Mouse (Mus musculus) layer of hippocampus, postnatal 10 days (tissue): ENCODE results near the gene Ins2. TPM values are rescaled to one million over a fixed set of nuclear protein-coding genes. Genes with fewer than 3 reads are reported as not detected.

Experiments used
- DNase-seq, 2 experiments: peaks; one replicate each; pipeline ENCODE4 v3.0.0; 2021; ENCODE audit warnings: low spot score in 2 of 2
- long read RNA-seq: library from polyadenylated mRNA; stranded (forward); transcript quantifications from one replicate; pipeline ENCODE4 v2.0.0, GENCODE M21; 2023
- total RNA-seq, 2 experiments: library from RNA; stranded (reverse); gene quantifications; 2 replicates each; pipeline ENCODE4 v1.2.3; 2021

Ins2 gene
- not detected for total RNA-seq
- long read RNA-seq, partial matches to known transcripts = 0 of 2 reads
- long read RNA-seq, other reads (novel, unspliced or antisense) = 2 of 2 reads

- DNase-seq = no peak
Observed at GRCm38 (mm10) chr7:142743281-142743680, at the start of gene Ins2. Gene Ins2, minus strand, starts transcription at chr7:142743381.

DNA sequence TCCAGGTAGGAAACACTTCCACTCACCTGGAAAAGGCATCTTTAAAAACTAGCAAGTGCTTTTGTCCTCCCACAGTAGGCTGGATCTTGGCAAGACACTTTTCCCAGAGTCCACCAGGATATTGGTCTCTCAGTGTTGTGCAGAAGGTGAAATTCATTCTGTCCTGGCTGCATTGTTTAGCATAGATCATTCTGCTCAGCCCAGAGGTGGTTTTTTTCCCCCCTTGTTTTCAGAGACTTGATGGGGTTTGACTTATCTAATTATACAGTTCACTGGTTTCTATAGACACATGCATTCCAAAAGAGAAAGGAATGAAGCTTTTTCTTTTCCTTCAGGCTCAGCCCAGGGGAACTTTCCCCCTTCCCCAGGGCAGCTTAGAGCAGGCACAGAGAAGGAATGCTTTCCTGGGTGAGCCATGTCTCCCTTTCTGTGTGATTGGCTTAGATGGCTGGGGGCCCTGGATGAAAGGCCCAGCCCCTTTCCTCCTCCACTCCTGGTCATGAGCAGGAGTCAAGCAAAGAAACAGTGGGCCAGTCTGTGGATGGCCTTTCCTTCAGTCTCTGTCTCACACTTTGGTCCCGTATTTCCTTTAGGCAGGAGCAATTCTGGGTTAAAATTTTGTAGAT lies 49.6 kb upstream of the Ins2 start:
- DNase-seq = no peak

- DNase-seq = no peak
Observed at GRCm38 (mm10) chr7:142789667-142790066, 46.5 kb upstream of the Ins2 start.

DNA sequence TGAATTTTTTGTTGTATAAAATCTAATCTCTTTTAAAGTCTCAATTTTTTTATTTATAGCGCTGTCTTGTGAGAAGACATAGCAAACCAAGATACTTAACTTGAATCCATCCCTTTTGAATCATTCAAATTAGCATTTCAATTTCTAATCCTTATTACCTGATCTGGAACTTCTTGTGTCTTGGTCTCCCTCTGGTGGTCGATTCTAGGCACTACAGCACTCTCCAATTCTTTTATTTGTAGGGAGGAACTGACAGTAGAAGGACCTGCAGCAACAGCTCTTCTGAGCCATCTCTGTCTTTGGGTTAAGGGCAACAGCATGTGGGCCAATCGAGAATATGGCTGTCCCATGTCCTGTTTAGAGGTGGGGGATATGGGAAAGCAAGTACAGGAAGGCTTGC lies 5.4 kb downstream of the Ins2 start:
- DNase-seq = peak; percentile 28 to 39

GRCm38 (mm10) chr7:142736943-142737490 lies 6.2 kb downstream of the Ins2 start:
- DNase-seq = peak; percentile 38 to 40

GRCm38 (mm10) chr7:142725973-142726372 lies 17.2 kb downstream of the Ins2 start:
- peak; percentile 3 to 14 for DNase-seq

DNA sequence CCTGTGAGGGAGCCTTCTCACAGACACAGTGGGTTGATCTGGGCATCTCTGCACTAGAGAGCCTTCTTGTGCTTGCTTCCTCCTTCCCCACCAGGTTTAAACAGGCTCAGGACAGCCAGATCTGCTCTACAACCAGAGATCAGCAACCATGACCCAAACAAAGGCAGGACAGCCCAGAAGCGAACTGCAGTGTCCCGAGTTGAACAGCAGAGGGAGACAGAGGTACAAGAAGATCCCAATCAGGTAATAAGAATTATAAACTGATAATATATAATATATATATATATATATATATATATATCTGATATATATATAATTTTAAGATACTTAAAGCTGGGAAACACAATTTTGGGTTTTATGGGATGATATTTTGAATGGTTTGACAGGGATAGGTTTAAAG lies 22.5 kb downstream of the Ins2 start:
- peak; percentile 16 to 23 for DNase-seq

GRCm38 (mm10) chr7:142714783-142715498 lies 28.2 kb downstream of the Ins2 start:
- DNase-seq = peak; percentile 63 to 68

GRCm38 (mm10) chr7:142706873-142707272 lies 36.3 kb downstream of the Ins2 start:
- DNase-seq = no peak

DNA sequence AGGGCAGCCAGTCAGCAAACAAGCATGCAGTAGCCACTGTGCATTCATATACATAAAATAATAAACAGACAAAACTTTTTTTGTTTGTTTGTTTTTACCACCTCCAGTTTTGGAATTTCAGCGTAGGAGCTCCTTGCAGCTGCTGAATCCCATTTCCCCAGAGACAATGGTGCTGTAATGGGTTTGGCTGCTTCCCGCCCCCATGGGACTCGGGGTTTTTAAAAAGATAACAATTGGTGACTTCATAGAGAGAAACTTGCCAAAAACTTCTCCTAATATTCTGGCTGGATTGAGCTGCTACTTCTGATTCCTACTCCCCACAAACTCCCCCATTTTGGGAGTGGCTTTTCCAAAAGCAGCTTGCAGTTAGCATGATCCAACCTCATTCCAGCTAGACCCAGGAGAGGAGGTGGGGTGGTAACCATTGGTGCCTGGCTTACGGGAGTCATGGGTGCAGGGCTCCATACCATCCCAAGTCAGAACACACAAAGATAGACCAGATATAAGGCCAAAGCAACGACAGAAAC lies 43.8 kb downstream of the Ins2 start:
- DNase-seq = no peak

GRCm38 (mm10) chr7:142678611-142679010 lies 64.6 kb downstream of the Ins2 start:
- no peak for DNase-seq

DNA sequence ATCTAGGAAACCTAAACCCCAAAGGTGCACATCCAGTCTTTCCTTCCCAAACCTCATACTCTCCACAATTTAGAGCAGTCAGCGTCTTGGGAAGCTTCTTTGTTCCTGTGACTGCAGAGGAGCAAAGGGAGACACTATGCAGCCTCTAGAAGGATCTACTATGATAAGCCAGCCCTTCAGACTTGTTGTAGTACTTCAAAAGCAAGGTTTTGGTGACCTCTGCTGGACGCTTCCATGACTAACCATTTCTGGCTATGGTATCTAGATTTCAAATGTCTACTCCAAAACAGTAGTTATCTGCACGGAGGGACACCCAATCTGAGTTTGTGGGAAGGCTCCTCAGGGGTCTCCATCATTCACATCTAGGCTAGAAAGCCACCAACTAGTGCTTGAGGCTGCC lies 67.5 kb downstream of the Ins2 start:
- DNase-seq = peak; percentile 77 to 79

GRCm38 (mm10) chr7:142675141-142675540 lies 68.0 kb downstream of the Ins2 start:
- no peak for DNase-seq

DNA sequence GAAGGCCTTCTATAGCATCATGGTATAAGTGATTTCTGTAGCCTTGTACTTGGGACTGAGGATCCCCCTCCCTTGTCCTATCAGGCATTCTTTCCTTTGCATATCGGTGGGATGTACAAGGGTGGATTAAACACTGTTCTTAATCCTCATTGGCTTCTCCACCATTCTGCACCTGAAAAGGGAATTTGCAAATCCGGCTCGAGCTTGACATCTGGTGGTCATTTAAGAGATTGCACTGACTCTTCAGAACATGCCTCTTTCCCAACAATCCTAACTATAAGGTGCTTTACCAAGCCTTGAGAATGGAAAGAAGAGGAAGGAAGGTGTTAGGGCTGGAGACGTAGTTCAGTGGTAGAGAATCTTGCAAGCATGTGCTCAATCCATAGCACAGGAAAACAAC lies 71.1 kb downstream of the Ins2 start:
- DNase-seq = peak; percentile 75 to 80

- DNase-seq = no peak
Observed at GRCm38 (mm10) chr7:142671067-142671466, 72.1 kb downstream of the Ins2 start.

DNA sequence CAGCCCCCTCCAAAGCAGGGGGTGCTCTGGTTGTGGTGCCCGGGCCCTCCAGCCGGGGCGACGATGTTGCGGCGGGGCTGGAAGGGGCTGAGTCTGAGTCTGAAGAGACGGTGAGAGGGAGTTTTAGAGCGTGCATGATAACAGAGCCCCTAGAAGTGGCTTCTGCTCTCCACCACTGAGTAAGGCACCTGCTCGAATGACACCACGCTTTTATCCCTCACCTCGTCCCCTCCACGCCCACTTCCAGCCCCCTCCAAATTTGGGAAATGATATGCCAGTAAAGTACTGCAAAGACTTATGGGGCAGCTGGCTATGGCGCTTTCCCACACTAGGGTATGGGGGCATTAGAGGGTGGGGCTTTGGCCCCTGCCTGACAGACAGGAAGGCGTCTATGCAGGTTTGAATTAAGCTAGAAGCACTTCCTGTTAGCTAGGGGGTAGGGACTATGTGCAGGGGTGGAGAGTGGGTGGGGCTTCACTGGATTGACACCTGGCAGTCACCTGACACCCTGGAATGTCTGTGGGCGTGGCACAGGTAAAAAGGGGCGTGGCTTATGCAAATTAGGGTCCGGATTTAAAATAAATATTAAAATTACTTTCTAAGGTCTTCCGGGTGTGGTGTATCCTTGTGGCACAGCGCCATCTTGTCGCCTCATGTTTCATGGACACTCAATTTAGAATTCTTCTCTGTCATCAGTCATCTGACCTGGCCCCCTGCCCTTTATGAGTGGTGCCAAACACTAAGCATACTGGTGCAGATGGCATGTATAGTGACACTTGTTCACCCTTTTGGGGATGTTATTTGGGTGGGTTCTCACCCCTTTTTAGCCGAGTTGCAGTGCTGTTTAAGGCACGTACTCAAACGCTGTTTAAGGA lies 73.2 kb downstream of the Ins2 start, which contains the start of gene Gm49394:
Gene Gm49394 (minus strand): TSS at position 192 of the 875 bp plus-strand sequence.
- DNase-seq = no peak

- no peak for DNase-seq
Observed at GRCm38 (mm10) chr7:142668328-142668727, 74.9 kb downstream of the Ins2 start.

- no peak for DNase-seq
Observed at GRCm38 (mm10) chr7:142667521-142667920, 75.7 kb downstream of the Ins2 start.

GRCm38 (mm10) chr7:142666659-142667058 lies 76.5 kb downstream of the Ins2 start, which contains the start of gene Igf2:
Gene Igf2, minus strand, starts transcription at chr7:142666816.
- no peak for DNase-seq

GRCm38 (mm10) chr7:142666109-142666508 lies 77.1 kb downstream of the Ins2 start:
- no peak for DNase-seq

- DNase-seq = no peak
Observed at GRCm38 (mm10) chr7:142665364-142665763, 77.8 kb downstream of the Ins2 start.
